Mouse (Mus musculus) liver, adult 2 months (tissue): ENCODE results near the gene Gab3.

Source experiments
- CTCF ChIP-seq: fragments of 200-500 bp; IDR thresholded peaks from 2 replicates; pipeline ENCODE4 v1.5.1; 2011; ENCODE audit warnings: low read depth, low read length, control low read depth
- POLR2A ChIP-seq: fragments of 200-500 bp; IDR thresholded peaks from 2 replicates; pipeline ENCODE4 v1.6.1; 2011; ENCODE audit warnings: low read length, control low read depth; ENCODE audit not compliant: insufficient read depth; ENCODE audit errors: extremely low read depth

DNA sequence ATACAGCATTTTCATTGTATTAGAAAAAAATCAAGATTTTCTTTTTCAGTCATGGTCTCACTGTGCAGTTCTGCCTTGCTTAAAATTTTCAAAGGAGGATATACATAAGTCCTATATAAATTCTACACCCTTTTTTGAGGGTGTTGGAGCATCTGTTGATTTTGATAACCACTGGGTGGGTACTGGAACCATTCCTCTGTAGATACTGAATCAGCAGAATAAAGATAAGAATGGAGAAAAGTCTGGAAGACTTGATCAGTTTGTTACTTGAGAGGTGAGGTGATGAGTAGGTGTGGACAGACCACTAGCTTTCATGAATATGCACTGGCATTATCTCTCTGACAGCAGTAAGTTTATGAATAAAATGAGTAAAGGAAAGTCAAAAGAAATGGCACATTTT lies 30.3 kb upstream of the Gab3 start:
- TF ChIP-seq CTCF (no peak), POLR2A (no peak)
